27 mouse cellular contexts compared by ENCODE assay signal in genomic region chr17:63086526-63086925, GRCm38 (mm10).
"Had no signal": no experiment of that assay in that cellular context is flagged by ENCODE, and none has a peak within 500 bp of the region (broad histone marks: within the 10 kb centered on the region; RNA-seq: fewer than 3 reads in every experiment).

No protein-coding gene starts in this region.

- H3K27ac ChIP-seq: gastrocnemius, adult 2 months; heart, embryonic 10.5 days; hindbrain, embryonic 10.5 days; hindbrain, embryonic 12.5 days; hindbrain, embryonic 14.5 days; intestine, embryonic 15.5 days; layer of hippocampus, adult 2 months; left cerebral cortex, adult 2 months; limb, embryonic 10.5 days; limb, embryonic 12.5 days; liver, embryonic 13.5 days had no signal

- H3K36me3 ChIP-seq: heart, embryonic 10.5 days; heart, embryonic 12.5 days; hindbrain, embryonic 10.5 days; hindbrain, embryonic 12.5 days; intestine, embryonic 15.5 days; limb, embryonic 10.5 days; limb, embryonic 12.5 days; liver, embryonic 13.5 days had no signal

- ATAC-seq: hindbrain, embryonic 16.5 days; inflammation-experienced regulatory T-cells, adult 6 months; intestine, embryonic 15.5 days; intestine, postnatal 0 days had no signal

- H3K4me2 ChIP-seq: heart, embryonic 12.5 days; hindbrain, embryonic 12.5 days; hindbrain, embryonic 14.5 days; intestine, embryonic 15.5 days; limb, embryonic 12.5 days; liver, embryonic 11.5 days; liver, embryonic 13.5 days had no signal

- DNase-seq: gastrocnemius, adult 2 months; gastrocnemius, postnatal 10 days; gastrocnemius, postnatal 25 days; heart, adult 18-20 months; heart, postnatal 10 days; heart, postnatal 4 days; kidney, adult 18-20 months; kidney, adult 8-10 months; kidney, postnatal 10 days; kidney, postnatal 25 days; kidney, postnatal 4 days; liver; liver, embryonic 13.5 days had no signal

- H3K4me3 ChIP-seq: gastrocnemius, adult 2 months; heart, embryonic 10.5 days; heart, embryonic 12.5 days; hindbrain, embryonic 10.5 days; hindbrain, embryonic 12.5 days; intestine, embryonic 15.5 days; layer of hippocampus, adult 2 months; left cerebral cortex, adult 2 months; limb, embryonic 10.5 days; limb, embryonic 12.5 days; liver, embryonic 13.5 days had no signal

- H3K4me1 ChIP-seq: heart, embryonic 10.5 days; hindbrain, embryonic 10.5 days; hindbrain, embryonic 12.5 days; intestine, embryonic 15.5 days; liver, embryonic 13.5 days had no signal

- H3K9ac ChIP-seq: heart, embryonic 12.5 days; hindbrain, embryonic 12.5 days; hindbrain, embryonic 14.5 days; intestine, embryonic 15.5 days; limb, embryonic 12.5 days; liver, embryonic 13.5 days had no signal

- H3K9me3 ChIP-seq: heart, embryonic 10.5 days; hindbrain, embryonic 10.5 days; hindbrain, embryonic 12.5 days; intestine, embryonic 15.5 days; limb, embryonic 10.5 days; limb, embryonic 12.5 days; liver, embryonic 13.5 days had no signal

- H3K27me3 ChIP-seq: heart, embryonic 12.5 days; hindbrain, embryonic 12.5 days; intestine, embryonic 15.5 days; limb, embryonic 12.5 days; liver, embryonic 13.5 days had no signal
